Mouse (Mus musculus): ENCODE data around the gene Stpg3. TPM values are rescaled to one million over a fixed set of nuclear protein-coding genes. Genes with fewer than 3 reads are reported as not detected.

Gene Stpg3
- total RNA-seq, 1 experiment from 2014 or later: not detected

DNA sequence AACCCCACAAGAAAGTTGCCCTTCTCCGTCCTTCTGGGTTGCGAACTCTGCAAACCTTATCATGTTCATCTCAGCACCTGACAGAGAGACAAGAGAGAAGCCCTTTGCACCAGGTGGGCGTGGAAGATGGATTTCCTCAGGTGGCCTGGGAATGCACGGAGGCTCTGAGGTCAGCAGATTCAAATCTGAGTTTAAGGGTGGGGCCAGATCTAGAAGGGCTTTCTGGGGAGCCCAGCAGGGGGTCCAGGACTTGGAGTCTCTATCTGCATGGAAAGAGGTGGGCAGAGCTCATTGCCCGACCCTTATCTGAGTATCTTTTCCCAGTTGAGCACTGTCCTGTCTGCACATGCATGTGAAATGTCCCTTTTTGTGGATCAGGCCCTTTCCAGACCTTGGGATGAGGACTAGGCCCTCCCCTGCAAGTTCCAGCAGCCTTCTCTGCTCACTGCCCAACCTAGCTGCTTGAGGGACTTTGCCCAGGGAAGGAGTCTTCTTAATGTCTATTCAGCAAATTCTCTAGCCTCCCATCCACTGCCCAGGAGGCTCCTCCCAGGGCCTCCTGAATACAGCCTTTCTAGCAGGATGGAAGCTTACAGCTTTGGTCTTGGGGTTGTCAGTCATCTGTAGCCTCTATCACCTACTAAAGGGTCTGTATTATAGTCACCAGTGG, 20.2 kb upstream of the Stpg3 start:
- DNase-seq: no peak

DNA sequence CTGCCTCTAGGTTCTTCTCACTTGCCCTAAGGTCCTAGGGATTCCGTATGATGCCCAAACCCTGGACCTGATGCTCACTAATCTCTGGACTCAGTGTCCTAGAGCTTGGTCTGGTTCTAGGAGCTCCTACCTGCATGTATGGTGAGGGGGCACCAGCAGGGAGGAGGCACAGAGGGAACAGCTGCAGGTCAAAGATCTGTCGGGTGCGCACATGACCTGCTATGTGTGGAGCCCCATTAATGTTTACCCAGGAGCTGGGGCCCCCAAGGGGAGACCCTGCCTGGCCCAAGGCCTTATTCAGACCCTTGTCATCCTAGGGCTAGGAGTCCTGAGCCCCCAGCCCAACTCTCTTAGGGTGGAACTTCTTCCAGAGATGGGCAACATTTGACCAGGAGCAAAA, 19.6 kb upstream of the Stpg3 start, which contains the start of gene Slc34a3:
Gene Slc34a3 (minus strand): TSS at position 315 of the 400 bp plus-strand sequence.
- no peak for DNase-seq

DNA sequence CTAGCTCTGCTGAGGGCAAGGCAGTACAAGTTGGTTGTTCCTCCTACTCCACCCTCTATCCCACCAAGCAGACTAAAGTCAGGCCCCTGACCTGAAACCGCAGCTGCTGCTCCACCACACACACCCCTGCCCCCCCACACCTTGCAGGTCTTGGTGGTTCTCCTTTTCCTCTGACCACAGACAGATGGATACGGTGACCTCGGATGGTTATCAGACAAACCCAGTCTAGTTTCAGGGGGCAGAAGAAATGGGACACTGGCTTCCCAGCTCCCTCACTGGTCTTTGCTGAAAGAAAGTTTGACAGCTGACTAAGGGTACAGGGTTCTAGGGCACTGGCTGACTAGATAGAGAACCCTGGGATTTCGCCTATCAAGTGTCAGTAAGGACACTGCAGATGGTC, 19.0 kb upstream of the Stpg3 start:
- no peak for DNase-seq

DNA sequence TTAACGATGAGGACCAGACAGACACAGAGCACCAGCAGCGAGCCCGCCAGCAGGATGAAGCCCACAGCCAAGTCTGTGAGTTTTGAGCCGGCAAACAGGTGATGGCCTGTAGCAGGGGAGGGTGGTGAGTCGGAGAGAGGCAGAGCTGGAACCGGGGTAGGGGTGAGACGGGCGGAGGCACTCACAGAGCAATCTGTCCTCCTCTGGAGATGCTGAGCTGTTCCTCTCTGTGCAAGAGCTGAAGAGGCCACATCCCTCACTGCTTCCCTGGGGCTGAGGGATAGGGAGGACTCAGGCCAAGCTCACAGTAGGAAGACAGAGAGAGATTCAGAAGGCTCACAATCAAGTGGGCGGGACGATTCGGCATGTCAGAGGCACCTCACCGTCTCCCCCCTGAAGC, 16.6 kb upstream of the Stpg3 start:
- no peak for DNase-seq

DNA sequence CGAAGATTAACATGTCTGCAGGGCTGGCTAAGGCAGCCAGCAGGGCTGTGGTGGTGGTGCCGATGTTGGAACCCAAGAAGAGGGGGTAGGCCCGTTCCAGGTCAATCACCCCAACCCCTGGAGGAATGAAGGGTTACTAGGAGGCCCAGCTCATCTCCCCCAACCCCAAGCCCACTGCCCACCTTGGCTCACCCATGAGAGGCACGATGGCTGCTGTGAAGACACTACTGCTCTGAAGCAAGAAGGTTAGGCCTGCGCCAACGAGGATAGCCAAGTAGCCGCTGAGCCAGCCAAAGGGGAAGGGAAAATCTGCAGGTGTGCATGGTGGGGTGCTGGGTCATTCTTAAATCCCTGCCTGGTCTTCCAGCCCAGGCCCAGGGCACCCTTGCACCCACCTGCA, 16.1 kb upstream of the Stpg3 start:
- DNase-seq: no peak

DNA sequence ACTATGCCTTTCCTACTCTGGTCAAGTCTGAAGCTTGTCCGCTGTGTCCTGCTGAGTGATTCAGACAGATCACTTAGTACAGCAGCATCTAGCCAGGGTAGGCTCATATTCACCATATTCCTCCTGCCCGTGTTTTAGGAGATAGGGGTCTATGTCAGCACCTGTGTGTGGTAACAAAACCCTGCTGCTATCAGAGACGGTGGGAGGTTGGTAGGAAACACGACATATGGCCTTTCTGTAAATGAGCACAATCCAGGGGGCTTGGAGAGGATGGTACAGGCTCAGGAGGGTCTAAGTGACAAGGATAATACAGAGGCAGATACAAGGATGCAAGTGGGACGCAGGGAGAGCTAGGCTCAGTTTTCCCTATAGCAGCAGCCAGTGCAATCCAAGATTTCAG, 15.1 kb upstream of the Stpg3 start:
- no peak for DNase-seq

DNA sequence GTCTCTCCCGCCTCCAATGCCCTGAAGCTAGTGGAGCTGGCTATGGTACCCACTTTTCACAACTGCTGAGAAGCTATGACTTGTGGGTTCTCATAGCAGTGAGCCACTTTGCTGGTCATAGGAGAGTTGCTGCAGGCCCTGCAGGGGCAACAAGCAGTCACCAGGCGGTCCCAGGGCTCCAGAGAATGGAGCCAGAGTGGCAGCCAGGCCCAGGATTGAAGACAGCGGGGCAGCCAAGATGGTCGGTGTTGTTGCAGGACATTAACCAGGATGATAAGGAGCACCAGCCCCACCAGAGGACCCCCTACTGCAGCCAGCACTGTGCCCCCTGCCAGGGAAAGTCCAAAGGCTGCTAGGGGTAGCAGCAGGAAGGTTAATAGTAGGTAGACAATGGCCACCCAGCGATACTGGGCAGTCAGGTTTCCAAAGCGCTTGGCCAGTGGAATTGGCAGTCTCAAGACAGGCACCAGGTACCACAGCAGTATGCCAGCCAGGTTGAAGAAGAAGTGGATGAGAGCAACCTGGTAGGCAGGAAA, 14.6 kb upstream of the Stpg3 start:
- DNase-seq: no peak

DNA sequence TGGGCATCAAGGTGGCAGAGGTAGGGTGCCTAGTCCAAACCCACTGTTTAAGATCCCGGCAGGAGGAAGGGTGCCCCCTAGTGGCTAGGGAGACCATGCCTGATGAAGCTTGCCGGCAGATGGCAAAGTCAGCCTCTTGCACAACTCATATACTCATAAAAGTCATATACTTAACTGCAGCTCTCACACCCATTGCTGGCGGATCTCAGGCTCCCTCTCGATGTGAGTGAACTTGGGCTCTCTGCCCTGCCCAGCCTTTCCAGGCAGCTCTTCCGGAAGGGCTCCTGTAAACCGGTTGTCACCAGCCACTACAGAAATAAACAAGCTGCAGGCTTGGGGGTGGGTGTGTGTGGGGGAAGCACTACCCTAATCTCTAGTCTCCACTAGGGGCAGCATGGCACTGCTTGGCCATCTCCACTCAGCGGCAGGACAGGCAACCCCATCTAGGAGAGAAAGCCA, 14.0 kb upstream of the Stpg3 start:
- DNase-seq: peak; percentile 83

DNA sequence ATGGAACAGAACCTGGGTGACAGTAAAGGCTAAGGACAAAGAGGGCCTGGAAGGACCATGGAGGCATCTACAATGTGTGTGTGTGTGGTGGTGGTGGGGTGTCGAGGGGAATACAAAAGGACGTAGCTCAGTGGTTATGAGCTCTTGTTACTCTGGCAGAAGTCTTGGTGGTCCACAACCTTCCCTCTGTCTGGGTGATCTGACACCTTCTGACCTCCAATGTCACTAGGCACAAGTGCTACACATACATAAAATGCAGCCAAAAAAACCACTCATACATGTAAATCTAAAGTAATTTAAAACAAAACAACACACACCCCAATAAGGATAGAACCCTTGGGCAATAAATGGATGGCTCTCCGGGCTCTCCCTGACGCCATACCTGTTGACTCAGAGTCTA, 13.0 kb upstream of the Stpg3 start:
- no peak for DNase-seq

DNA sequence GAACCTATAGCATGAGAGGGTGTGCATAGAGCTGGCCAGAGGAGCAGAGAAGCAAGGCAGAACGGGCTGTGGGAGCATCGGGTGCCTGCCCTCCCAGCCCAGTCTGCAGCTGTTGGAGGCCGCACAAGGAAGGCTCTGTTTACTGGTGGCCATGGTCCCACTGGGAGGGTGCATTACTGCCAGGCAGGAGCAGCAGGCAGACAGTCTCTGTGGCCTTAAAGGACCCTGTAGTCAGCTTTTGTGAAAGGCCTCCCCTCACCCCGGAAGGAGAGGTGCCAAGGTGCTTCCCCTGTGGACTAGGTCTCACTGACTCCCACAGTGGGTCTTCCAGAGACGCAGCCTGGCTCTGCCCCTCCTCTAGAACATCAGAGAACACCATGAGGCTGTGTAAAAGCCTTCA, 12.4 kb upstream of the Stpg3 start:
- DNase-seq: no peak

DNA sequence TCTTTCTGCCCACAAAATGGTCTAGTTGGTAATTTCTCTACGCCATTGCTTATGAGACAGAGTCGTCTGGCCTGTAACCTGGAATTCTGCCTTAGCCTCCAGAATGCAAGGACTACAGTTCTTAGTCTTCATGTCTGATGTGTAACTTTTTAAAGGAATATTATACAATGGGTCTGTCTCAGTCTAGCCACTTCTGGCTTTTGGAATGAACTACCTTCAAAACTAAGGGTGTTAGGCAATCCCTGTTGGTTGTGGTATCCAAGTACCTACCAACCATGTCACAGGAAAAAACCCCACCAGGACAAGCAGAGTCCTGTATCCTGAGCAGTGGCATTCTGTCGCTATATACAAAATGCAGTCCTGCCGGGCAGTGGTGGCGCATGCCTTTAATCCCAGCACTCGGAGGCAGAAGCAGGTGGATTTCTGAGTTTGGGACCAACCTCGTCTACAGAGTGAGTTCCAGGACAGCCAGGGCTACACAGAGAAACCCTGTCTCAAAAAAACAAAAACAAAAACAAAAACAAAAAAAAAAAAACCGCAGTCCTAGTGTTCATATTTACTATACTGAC, 11.5 kb upstream of the Stpg3 start:
- DNase-seq: no peak

DNA sequence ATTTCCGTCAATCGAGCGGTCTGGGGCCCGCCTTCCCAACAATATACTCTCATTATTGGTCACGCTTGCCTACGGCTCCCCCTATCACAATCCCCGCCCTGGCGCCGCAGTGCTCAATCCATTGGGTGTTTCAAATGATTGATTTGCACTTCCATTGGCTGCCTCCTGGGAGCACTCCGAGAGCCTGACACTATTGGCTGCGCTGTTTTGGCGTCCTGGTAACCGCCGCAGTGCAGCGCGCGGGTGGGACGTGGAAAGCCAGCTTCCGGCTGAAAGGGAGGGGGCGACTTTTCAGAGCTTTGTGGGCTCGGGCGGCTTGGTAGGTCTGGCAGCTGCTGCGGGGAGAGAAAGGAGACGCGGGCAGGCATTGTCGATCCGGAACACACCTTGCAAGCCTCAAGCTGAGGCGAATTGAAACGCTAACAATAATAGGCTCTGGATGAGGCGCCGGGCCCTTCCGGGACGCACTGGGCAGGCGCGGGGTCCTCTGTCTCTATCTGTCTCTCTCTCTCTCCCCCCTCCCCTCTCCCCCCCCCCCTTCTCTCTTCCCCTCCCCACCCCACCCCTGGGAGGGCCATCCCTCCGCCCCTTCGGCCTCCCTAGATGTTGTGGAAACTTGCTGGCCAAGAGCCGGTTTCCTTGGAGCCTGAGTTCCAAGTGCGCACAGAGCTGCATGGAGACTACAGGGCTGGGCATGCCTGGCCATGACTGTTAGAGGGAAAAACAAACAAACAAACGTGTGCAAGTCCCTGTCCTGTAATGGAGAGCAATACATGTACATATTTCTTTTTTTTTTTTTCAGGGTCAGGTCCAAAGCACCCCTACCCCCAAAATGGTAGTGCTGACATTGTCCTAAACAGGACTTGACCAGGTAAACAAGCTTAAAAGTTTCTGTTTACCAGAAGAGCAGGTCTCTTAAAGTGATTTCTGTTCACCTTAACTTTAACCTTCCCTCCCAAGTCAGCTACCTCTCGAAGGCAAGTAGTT, 10.6 kb upstream of the Stpg3 start:
- DNase-seq: peak; percentile 95

DNA sequence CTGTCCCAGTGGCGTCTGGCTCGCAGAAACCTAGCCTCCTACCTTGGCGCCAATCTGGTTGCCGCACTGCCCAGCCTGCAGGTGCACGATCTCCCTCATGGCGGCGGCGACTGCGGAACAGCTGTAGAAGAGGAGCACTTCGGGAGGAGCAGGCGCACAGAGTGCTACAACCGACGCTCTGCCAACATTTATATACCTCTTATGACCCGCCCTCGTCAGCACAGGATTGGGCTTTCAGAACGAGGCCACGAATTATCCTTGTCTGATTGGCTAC, 10.0 kb upstream of the Stpg3 start, which contains the start of gene Tubb4b:
Gene Tubb4b (minus strand): TSS at position 211 of the 274 bp plus-strand sequence.
- DNase-seq: no peak

DNA sequence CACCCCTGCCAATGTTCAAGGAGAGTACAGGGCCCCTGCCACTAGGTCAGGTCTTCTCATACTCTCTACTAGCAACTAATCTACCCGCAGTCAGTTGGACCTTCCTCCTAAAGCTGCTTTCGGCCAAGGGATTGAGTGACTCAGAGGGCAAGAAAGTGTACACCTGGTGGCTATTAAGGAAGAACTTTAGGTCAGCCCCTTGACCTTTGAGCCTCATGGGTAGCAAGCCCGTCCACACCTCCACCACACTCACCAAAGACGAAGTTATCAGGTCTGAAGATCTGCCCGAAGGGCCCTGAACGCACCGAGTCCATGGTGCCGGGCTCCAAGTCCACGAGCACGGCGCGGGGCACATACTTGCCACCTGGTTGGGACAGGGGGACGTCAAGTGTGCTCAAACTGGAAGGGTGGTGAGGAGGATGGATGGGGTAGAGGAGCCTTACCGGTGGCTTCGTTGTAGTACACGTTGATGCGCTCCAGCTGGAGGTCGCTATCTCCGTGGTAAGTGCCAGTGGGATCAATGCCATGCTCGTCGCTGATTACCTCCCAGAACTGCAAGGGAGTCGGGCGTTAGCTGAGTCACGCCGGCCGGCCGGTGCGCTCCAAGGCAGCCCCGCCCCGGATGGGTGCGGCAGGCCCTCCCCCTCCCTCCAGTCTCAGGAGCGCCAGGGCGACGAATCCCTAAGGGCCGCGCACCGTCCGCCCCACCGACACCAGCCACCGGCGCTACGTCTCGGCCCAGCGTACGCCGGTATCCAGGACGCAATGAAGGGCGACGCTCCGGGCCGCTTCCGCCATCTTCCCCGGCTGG, 9.4 kb upstream of the Stpg3 start:
- peak; percentile 91 for DNase-seq

DNA sequence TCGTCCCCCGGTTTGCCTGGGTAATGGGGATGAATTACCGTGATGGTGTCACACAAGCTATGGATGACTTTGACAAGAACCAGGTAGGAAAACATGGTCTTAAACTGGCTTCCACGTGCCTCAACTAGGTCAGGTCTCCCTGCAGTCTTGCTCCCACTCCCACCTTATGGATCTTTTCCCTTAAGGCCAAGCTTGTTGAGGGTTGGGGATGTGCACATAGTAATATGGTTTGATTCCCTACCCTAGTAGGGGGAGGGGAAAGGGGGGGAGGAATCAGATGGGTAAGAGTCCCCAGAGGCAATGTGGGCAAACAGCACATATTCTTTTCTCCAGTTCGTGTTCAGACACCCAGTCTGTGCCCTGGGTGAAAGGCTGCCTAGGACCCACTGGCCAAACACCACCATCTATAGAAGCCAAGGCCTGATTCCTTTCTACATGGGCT, 6.9 kb upstream of the Stpg3 start:
- DNase-seq: no peak

DNA sequence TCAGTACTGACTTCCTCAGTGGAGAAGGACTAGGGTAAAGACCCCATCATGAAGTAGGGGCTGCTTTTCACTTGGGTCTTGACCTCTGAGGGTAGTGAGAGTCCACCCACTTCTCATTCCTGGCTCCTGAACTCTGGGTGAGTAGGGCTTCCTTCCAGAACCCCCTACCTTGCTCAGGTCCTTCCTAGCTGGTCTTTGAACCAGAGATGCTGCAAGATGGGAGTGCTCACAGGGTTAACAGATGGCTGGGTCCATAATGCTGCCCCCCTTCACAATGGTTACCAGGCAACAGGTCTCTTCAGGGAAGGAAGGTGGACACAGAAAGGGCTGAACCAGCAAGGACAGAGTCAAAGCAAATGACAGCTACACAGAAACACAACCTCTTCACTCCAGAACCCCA, 4.0 kb upstream of the Stpg3 start, which contains the start of gene Fam166a:
Gene Fam166a (plus strand): TSS at position 301 of the 400 bp plus-strand sequence.
- no peak for DNase-seq

DNA sequence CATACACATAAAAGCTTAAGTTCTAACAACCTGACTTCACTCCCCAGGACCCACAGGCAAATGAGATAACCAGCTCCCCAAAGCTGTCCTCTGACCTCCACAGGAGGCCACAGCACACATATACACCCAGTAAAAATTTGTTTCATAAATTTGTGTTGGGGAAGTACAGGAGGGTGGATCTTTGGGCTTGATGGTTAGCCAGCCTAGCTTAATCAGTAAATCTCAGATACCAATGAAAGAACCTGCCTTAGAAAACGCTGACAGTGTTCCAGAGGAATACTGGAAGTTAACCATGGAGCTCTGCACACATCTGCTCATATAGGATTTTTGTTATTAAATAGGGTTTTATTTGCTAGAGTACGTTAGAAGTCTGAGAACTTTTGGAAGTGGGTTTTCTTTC, 3.2 kb upstream of the Stpg3 start:
- no peak for DNase-seq

DNA sequence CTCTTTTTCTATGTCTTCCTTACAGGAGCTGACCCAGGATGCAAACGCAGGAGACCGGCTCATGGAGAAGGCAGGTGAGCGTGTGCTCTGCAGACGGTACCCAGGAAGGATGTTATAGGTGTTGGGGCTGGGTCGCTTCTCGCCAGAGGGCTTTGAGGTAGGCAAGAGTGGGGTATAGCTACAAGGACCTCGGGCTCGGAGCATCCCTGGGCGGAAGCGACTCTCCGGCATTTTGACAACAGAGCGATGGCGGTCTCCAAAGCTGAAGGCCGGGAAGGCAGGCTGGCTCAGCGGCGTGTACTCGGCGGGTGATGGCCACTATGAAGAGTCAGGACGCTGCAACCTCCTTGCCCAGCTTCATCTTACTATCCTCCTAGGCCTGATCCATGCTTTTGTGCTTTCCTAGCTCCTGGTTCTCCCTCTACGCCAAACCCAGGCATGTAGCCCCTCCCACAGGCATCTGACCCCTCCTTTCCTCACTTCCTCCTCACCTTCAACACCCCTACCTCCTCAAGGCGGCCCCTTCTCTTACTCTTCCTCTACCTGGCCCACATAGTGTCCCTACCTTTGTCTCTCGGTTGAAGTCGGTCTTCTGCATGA, 1.1 kb downstream of the Stpg3 start:
- DNase-seq: no peak

DNA sequence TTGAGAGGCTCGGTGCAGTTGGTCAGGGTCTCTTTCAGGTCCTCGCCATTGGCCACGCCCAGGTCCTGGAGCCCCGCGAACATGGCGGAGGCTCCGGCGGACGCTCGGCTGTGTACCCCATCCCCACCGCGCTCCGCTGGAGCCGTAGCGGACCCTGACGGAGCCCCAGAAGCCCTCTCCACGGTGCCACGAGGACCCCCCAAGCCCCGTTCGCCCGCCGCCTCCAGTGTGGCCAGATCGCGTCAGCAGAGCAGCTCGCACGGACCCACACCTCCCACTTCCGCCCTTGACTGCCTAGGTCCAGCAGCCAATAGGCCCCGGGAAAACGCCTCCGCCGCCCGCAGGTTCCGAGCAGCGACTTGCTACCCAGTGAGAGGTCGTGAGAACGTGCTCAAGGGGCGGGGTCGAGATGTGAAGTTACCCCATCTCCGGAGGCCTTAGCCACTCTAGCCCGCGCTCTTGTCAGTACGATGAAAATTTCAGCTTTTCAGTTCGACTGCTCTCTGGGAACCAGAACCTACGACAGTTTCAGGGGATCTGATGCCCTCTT, 3.2 kb downstream of the Stpg3 start, which contains the start of gene Nelfb:
Gene Nelfb (minus strand): TSS at position 369 of the 550 bp plus-strand sequence.
- DNase-seq: peak; percentile 88

DNA sequence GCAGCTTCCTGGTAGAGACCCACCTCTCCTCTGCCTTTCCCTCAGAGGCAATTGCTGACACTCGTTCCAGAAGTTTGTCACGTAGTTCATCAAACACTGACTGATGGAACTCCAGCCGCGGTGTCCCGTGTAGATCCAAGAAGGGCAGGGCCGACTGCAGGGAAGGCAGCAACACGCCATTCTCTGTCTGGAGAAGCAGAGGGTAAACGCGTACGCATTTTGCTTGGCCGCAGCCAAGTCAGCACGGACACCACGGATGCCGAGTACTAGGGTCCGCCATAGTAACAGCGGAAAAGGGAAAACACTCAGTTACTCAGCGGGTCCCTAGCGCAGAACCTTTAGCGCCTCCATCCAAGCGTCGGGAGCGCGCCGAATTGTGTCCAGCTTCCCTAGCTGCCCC, 3.8 kb downstream of the Stpg3 start:
- no peak for DNase-seq

DNA sequence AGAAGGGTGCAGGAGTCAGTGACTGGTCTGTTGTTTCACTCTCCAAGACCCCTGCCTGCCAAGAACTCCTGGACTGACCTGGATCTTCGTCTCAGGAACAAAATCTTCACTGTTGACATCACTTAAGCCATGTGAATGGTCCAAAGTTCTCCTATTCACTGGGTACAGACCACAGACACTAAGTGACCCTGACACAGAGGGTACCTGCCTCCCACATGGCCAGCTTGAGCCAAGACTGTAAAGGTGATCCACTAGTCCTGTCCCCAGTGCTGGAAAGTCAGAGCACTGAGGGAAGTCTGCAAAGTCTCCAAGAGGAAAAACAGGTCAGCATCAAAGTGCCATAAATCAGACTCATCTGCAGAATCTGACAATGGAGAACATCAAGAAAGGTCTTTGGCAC, 6.8 kb downstream of the Stpg3 start:
- DNase-seq: no peak
